Mouse (Mus musculus): ENCODE results near the gene Entpd6. TPM values are rescaled to one million over a fixed set of nuclear protein-coding genes. Genes with fewer than 3 reads are reported as not detected.

Entpd6 gene
- 41.0 and 50.0 TPM in 2 replicates for polyA plus RNA-seq (2012)

DNA sequence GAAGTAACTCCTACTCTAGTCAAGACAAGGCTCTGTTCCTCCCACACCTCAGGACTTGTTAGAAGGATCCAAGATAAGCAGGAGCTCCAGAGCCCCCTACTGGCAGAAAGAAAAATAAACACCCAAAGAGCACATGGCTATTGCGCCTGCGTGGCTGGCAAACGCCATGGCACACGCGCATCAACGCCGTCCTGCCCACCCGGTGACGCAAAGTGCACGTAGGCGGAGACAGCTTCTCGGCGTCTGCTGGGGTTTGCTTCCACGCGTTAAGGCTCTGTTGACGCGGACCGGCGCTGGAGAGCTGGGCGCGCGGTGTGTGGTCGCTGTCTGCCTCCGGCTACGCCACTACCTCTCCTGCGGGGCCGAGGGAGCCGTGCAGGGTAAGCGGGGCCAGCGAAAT lies at the start of gene Entpd6:
Entpd6 (plus strand) TSS at position 189 of the 400 bp plus-strand sequence.

DNA sequence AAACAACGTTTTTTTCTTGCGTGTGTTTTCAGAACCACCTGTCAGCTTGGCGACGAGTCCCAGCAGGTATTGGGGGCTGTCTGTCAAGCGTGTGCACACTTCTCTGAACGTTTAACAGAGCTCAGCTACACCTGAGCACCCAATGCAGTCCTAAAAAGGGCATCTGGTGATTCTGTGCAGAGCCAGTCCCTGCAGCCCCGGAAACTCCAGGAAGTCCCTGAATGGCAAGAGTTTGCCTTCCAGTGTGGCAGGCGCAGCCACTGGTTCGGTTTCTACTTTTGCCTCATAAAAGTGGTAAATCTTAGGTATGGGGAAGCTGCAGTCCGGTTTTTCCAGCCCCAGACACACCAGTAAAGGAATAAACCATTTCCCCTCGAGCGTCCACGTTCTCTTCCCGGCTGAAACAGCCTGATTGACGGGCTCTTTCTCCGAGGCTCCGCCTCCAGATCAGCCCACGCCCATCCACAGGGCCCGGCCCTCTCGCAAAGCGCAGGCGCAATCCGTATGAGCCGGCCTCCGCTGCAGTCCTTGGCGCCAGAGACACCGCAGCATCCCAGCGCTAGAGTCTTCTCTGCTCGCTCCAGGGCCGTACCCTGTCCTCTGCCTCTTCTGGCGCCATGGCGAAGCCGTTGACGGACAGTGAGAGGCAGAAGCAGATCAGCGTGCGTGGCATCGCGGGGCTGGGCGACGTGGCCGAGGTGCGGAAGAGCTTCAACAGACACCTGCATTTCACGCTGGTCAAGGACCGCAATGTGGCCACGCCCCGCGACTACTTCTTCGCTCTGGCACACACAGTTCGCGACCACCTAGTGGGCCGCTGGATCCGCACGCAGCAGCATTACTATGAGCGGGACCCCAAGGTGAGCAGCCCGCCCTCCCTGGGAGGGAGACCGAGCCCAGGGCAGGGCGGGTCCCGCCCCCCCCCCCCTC lies 37.7 kb downstream of the Entpd6 start, which contains the start of gene Pygb:
Pygb (plus strand) TSS at position 485 of the 930 bp plus-strand sequence.

Other genes with a start within 250 kb of the Entpd6 start
- 17.2 and 25.7 TPM in 2 replicates for gene Cst7, start 178.6 kb upstream of the Entpd6 start, polyA plus RNA-seq (2012)
- gene Apmap, start 140.5 kb upstream of the Entpd6 start, polyA plus RNA-seq (2012): 74.8 and 94.2 TPM in 2 replicates
- 7.0 and 10.9 TPM in 2 replicates for gene Acss1, start 80.5 kb upstream of the Entpd6 start, polyA plus RNA-seq (2012)
- not detected in 2 replicates for gene Vsx1, start 59.7 kb upstream of the Entpd6 start, polyA plus RNA-seq (2012)
- gene Pygb, start 37.7 kb downstream of the Entpd6 start, polyA plus RNA-seq (2012): 23.0 and 23.5 TPM in 2 replicates
- gene Abhd12, start 155.7 kb downstream of the Entpd6 start, polyA plus RNA-seq (2012): 45.8 and 49.3 TPM in 2 replicates
- 23.1 and 27.0 TPM in 2 replicates for gene Gins1, start 156.4 kb downstream of the Entpd6 start, polyA plus RNA-seq (2012)